Mouse (Mus musculus): Measurements from ENCODE around the gene Syt16.
A peak's percentile ranks its signal among the peaks of the same experiment; 100 is the strongest.

The Syt16 gene

DNA sequence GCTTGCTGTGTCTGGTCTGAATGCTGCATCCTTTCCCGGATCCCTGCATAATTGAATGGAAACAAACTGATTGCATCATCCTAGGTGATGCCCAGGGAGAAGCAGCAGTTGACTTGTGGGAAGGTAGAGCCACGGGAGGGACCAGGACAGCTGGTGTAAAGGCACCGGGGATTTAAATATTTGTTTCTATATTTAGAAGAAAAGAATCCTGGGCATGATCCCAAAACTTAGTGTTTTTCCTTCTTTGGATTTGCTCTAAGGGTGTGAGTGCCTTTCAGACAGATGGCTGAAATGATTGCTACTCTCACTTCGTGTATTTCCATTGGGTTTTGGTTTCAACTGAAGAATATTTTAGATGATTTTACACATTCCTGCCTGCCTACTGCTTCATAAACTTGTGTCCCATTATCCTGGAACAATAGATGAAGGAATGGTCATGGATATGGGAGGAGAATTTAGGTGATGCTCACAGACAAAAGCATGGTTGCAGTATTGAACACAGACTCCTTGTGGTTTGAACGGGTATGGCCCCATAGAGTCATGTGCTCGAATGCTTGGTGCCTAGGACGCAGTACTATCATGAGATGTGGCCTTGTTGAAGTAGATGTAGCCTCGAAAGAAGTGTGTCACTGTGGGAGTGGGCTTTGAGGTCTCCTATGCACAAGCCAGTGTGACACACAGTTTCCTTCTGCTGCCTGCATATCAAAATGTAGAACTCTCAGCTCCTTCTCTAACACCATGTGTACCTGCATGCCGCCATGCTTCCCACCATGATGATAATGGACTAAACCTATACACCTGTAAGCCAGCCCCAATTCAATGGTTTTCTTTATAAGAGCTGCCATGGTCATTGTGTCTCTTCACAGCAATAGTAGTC, 306.2 kb downstream of the Syt16 start:
- DNase-seq (ENCODE audit: inconsistent age in 2 of 2, low spot score in 1 of 2), result no peak

DNA sequence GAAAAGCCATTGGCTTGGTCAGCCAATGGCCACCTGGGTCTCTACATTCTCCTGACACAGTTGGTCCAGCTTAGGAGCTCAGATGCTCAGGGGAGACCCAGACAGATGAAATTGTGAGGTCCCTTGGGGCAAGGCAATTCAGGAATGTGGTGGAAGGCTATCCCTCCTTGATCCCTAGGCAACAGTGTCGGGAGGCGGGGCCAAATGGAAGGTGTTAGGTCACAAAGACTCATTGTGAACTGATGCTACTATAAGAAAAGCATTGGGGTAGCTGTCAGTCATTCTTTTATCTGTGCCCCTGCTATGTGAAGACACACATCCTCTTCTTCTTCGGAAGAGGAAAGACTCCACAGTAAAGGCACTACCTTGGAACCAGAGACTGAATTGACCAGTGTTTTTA, 315.1 kb downstream of the Syt16 start:
- DNase-seq (ENCODE audit: inconsistent age in 2 of 2, low spot score in 1 of 2), result no peak

DNA sequence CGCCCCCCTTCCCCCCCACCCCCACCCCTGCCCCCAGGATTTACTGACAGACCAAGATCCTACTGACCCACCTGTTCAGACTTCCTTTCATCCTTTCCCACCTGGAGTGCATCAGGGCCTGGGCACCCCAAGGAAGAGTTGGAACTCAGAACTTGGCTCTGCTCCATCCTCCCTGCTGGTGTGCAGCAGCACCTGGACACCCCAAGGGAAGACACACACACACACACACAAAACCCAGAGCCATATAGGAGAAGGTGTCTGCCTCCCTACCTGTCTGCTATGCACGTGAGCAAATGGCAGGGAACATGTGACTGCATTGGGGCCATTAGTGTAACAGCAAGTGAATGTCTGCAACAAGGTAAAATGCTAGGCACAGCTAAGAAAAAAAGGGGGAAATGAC, 317.8 kb downstream of the Syt16 start:
- DNase-seq (ENCODE audit: inconsistent age in 2 of 2, low spot score in 1 of 2), result no peak

DNA sequence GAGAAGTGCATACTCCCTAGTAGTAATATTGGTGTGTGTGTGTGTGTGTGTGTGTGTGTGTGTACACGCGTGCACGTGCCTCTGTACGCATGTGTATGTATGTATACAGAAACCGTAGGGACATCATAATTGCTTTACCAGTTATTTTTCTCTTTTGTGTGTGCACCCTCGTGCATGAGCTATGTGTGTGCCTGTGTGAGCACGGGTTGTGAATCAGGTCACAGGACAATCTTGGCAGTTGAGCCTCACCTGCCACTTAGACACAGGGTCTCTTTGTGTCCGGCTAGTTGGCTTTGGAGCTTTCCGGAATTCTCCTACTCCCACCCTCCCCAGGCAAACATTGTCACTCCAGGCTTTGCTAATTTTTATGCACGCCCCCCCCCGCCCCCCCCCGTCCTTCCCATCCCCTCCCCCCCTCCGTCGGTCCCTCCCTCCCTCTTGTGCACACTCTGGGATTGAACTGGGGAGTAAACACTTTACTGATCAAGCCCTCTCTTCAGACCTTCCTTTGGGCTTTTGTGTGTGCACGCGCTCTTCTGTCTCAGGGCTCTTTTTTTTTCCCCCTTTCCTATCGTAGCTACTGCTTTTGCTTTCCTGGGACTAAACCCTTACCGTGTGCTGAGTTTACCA, 319.0 kb downstream of the Syt16 start, which contains the start of gene Gm11042:
Gene Gm11042, minus strand, starts transcription at position 51 of the 630 bp plus-strand sequence.
- DNase-seq (ENCODE audit: inconsistent age in 2 of 2, low spot score in 1 of 2), result no peak

DNA sequence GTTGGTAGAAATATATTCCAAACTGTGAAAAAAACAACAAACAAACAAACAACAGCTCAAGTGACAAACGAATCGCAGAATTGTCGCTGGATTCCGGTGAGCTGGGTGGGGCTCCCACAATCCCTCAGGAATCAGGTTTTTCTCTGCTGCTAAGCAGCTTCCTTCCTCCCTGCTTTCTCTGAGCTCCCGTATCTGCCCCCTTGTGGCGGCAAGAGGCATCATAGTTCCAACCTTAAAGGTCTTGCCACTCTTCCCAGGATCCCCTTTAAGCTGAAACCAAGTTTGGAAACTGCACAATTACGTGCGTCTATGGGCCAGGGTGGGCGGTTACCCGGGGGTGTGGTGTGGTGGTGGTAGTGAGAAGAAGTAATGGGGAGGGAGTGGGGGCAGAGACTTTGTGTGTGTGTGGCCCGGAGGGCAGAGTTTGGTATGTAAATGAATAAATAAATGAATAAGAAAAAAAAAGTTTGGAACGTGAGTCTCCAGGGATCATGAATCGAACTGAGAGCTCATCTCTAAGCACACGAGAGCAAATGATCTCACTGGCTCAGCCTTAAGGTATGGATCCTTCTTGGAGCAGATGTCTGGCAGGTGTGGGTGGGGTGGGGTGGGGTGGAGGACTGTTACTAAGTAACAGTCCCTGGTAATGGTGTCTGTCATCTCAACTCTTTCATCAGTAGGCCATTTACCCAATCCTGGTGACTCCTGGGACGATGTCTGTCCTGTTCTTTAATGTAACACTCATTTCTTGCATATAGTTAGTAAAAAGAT, 319.7 kb downstream of the Syt16 start:
- DNase-seq (ENCODE audit: inconsistent age in 2 of 2, low spot score in 1 of 2), result peak; percentile 72 to 89

DNA sequence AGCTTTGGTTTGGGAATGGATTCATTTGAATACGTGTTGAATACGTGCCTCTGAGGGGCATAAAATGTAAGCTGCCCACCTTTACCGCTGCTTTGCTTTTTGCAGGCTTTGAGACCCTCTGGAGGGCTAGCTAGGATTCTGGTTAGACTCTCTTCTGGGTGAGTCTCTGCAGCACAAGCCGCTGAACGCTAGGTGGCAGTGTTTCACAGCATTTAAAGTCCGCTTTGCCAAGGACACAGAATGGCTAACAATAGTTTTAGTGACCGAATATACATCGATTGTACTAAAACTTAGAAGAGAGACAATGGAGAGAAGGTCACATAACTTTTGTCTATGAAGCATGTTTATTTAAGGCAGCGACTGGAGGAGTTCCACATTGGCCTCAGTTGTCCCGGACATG, 322.9 kb downstream of the Syt16 start:
- DNase-seq (ENCODE audit: inconsistent age in 2 of 2, low spot score in 1 of 2), result peak; percentile 39 to 85

DNA sequence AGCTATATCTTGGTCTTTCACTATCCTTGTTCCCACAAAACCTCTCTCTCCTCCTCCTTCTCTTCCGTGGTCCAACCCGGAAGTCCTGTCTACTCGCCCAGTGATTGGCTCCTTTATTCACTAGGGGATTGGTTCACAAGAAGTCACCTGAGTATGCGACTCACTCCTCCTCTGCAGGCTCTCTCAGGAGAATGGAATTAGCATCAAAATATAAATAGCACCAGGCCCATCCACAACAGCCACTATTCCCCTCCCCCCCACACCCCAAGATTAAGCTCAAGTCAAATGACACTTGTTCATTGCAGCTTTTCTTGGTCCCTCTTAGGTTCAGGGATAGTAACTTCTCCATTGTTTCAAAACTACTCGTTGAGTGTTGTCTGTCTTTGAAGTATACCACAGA, 324.5 kb downstream of the Syt16 start:
- no peak for DNase-seq (ENCODE audit: inconsistent age in 2 of 2, low spot score in 1 of 2)

Measured in adrenal gland, adult (tissue).